25 mouse cellular contexts compared by ENCODE assay signal in the genomic region with DNA sequence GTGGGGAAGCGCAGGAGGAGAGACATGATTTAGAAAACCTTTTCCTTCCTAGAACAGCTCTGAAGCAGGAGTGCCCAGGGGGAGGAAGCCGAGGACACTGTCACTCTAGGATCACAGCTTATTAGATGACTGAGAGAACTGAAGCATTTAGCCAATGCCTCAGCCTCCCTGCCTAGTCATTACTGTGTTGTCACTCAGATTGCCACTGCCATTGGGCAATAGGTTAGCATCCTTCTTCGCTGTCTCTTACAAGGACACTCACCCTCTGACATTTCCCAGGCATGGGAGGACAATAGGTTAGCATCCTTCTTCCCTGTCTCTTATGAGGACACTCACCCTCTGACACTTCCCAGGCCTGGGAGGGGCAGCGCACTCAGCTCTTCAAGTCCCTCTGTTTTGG. TPM values are rescaled to one million over a fixed set of nuclear protein-coding genes. Genes with fewer than 3 reads are reported as not detected.
DNase-seq lines count a peak whose midpoint lies in the region; ATAC-seq lines count a peak whose summit lies in the region.
"Had no signal": no experiment of that assay in that cellular context is flagged by ENCODE, and none has a peak within 500 bp of the region (broad histone marks: within the 10 kb centered on the region; RNA-seq: fewer than 3 reads in every experiment).

No protein-coding gene starts in this region.

- H3K4me3 ChIP-seq in midbrain, embryonic 14.5 days (replicated peaks; ENCODE audit: low read depth, low read length), result no peak overlapping the region
- H3K4me3 ChIP-seq: embryonic facial prominence, embryonic 13.5 days; forebrain, embryonic 12.5 days; hindbrain, embryonic 10.5 days had no signal

- ATAC-seq in megakaryocyte progenitor cell, adult 5-6 weeks (replicated peaks; ENCODE audit: poor library complexity), result peak; percentile 49
- ATAC-seq in midbrain, embryonic 14.5 days (ENCODE audit: low FRiP score, low TSS enrichment), result no peak
- ATAC-seq: activated CD4-positive, CD25-positive, alpha-beta regulatory T cell, adult 4 months; forebrain, embryonic 16.5 days; intestine, postnatal 0 days; Patski had no signal

- no peaks in the 10 kb centered on the region for H3K4me1 ChIP-seq in midbrain, embryonic 14.5 days (ENCODE audit: control insufficient read depth, insufficient read depth, low read length)
- H3K4me1 ChIP-seq: embryonic facial prominence, embryonic 13.5 days; forebrain, embryonic 12.5 days had no signal

- peak; percentile 57 for DNase-seq in adrenal gland, adult 8-10 months
- no peak for DNase-seq in adrenal gland, postnatal 25 days
- DNase-seq in retina, postnatal 1 day, result peak; percentile 18
- no peak for DNase-seq in retina, embryonic 14.5 days (ENCODE audit: low spot score)
- no peak for DNase-seq in thymus, postnatal 25 days
- no peak for DNase-seq in midbrain, embryonic 14.5 days
- DNase-seq: cerebellum, adult 11-12 months; cerebellum, adult 9-11 months; cerebellum, postnatal 36 days; gastrocnemius, postnatal 14 days; heart, postnatal 10 days had no signal

- no peaks in the 10 kb centered on the region for H3K36me3 ChIP-seq in midbrain, embryonic 14.5 days (ENCODE audit: control insufficient read depth, insufficient read depth, low read length)
- H3K36me3 ChIP-seq: embryonic facial prominence, embryonic 13.5 days; forebrain, embryonic 12.5 days; hindbrain, embryonic 10.5 days had no signal

- H3K9ac ChIP-seq in midbrain, embryonic 14.5 days (replicated peaks; ENCODE audit: low read length), result no peak overlapping the region
- H3K9ac ChIP-seq: embryonic facial prominence, embryonic 13.5 days; forebrain, embryonic 12.5 days; hindbrain, embryonic 14.5 days had no signal

- no peak overlapping the region for H3K27ac ChIP-seq in midbrain, embryonic 14.5 days (replicated peaks; ENCODE audit: low read depth, low read length)
- H3K27ac ChIP-seq: embryonic facial prominence, embryonic 13.5 days; forebrain, embryonic 12.5 days; hindbrain, embryonic 10.5 days; hindbrain, embryonic 14.5 days had no signal

- 90% methylated on average over 4 of the region's 4 CpGs for WGBS in midbrain, embryonic 14.5 days

- H3K4me2 ChIP-seq in midbrain, embryonic 14.5 days (ENCODE audit: low read length), result no peak overlapping the region
- H3K4me2 ChIP-seq: embryonic facial prominence, embryonic 13.5 days; forebrain, embryonic 12.5 days; hindbrain, embryonic 14.5 days had no signal

- no peaks in the 10 kb centered on the region for H3K27me3 ChIP-seq in midbrain, embryonic 14.5 days (ENCODE audit: control insufficient read depth, insufficient read depth, low read length)
- H3K27me3 ChIP-seq: embryonic facial prominence, embryonic 13.5 days; forebrain, embryonic 12.5 days had no signal

- no peaks in the 10 kb centered on the region for H3K9me3 ChIP-seq in midbrain, embryonic 14.5 days (ENCODE audit: control insufficient read depth, low read length)
- H3K9me3 ChIP-seq: embryonic facial prominence, embryonic 13.5 days; forebrain, embryonic 12.5 days; hindbrain, embryonic 10.5 days had no signal

RNA-seq across cellular contexts. Expression of a gene that starts 31.7 kb away (rescaled TPM):
- 1 to 10 TPM in 2 of 4 experiments, under 1 TPM in 2; 0.12 to 7.0 (median 2.5) TPM for total RNA-seq in adrenal gland, adult 8-10 months (2022)
- total RNA-seq in adrenal gland, postnatal 25 days (2021), result 0.85 and 1.2 TPM in 2 replicates
- 0.15 and 0.44 TPM in 2 replicates for total RNA-seq in megakaryocyte progenitor cell, adult 5-6 weeks (2015)
- 0.04 and 0.17 TPM in 2 replicates for total RNA-seq in megakaryocyte progenitor cell, adult 5-6 weeks (2017)
- 0.08 TPM in 1 of 2 replicates, not detected in the other for polyA plus RNA-seq in midbrain, embryonic 14.5 days (2014; fragmentation: Nextera tagmentation; extraction: Ambion mirVana)
- total RNA-seq: gastrocnemius, adult 18-20 months; heart, adult 8-10 months; MEL had no signal
- polyA plus RNA-seq: activated CD4-positive, CD25-positive, alpha-beta regulatory T cell, adult 4 months; C2C12; forebrain, embryonic 12.5 days; heart, embryonic 14.5 days; hindbrain, embryonic 10.5 days had no signal

Comparison
In these comparisons a context has a peak if more than half of its experiments do, and no peak if none do; other contexts are left out.
1. DNase-seq: peak in adrenal gland, adult 8-10 months (single experiment) and retina, postnatal 1 day (single experiment); none in adrenal gland, postnatal 25 days (single experiment), retina, embryonic 14.5 days (single experiment), thymus, postnatal 25 days (single experiment) and midbrain, embryonic 14.5 days (single experiment).